Mouse (Mus musculus) retina, postnatal 1 day (tissue): Measurements from ENCODE around the gene Cpm.

Experiments used
- DNase-seq: peaks from one replicate; pipeline ENCODE4 v3.0.0-alpha.2; 2012

Gene Cpm

GRCm38 (mm10) chr10:117620934-117621501, 8.3 kb upstream of the Cpm start:
- no peak for DNase-seq

GRCm38 (mm10) chr10:117621616-117622533, 7.4 kb upstream of the Cpm start:
- DNase-seq: no peak

GRCm38 (mm10) chr10:117623358-117623757, 5.9 kb upstream of the Cpm start:
- no peak for DNase-seq

- no peak for DNase-seq
Observed at GRCm38 (mm10) chr10:117624222-117624621, 5.1 kb upstream of the Cpm start.

GRCm38 (mm10) chr10:117624655-117625497, 4.4 kb upstream of the Cpm start:
- no peak for DNase-seq

- no peak for DNase-seq
Observed at GRCm38 (mm10) chr10:117625500-117626296, 3.6 kb upstream of the Cpm start.

- DNase-seq: no peak
Observed at GRCm38 (mm10) chr10:117626297-117626613, 3.0 kb upstream of the Cpm start.

- DNase-seq: no peak
Observed at GRCm38 (mm10) chr10:117626840-117627615, 2.3 kb upstream of the Cpm start.

GRCm38 (mm10) chr10:117627616-117627930, 1.7 kb upstream of the Cpm start:
- no peak for DNase-seq

- DNase-seq: no peak
Observed at GRCm38 (mm10) chr10:117627949-117628348, 1.4 kb upstream of the Cpm start.

- no peak for DNase-seq
Observed at GRCm38 (mm10) chr10:117628363-117629168, 734 bp upstream of the Cpm start.

GRCm38 (mm10) chr10:117630176-117630575, 876 bp downstream of the Cpm start:
- no peak for DNase-seq

GRCm38 (mm10) chr10:117630810-117631209, 1.5 kb downstream of the Cpm start:
- DNase-seq: no peak

- DNase-seq: no peak
Observed at GRCm38 (mm10) chr10:117631562-117632259, 2.4 kb downstream of the Cpm start.

- DNase-seq: no peak
Observed at GRCm38 (mm10) chr10:117632394-117632793, 3.1 kb downstream of the Cpm start.

- DNase-seq: no peak
Observed at GRCm38 (mm10) chr10:117633564-117634208, 4.4 kb downstream of the Cpm start.

- DNase-seq: no peak
Observed at GRCm38 (mm10) chr10:117634323-117635030, 5.2 kb downstream of the Cpm start.

GRCm38 (mm10) chr10:117635078-117635771, 5.9 kb downstream of the Cpm start:
- no peak for DNase-seq
